Mouse (Mus musculus): ENCODE measurements around the gene Shroom2. TPM values are rescaled to one million over a fixed set of nuclear protein-coding genes. Genes with fewer than 3 reads are reported as not detected.

Shroom2 gene
- polyA plus RNA-seq, 2 experiments = 0.97 to 1.1 TPM

DNA sequence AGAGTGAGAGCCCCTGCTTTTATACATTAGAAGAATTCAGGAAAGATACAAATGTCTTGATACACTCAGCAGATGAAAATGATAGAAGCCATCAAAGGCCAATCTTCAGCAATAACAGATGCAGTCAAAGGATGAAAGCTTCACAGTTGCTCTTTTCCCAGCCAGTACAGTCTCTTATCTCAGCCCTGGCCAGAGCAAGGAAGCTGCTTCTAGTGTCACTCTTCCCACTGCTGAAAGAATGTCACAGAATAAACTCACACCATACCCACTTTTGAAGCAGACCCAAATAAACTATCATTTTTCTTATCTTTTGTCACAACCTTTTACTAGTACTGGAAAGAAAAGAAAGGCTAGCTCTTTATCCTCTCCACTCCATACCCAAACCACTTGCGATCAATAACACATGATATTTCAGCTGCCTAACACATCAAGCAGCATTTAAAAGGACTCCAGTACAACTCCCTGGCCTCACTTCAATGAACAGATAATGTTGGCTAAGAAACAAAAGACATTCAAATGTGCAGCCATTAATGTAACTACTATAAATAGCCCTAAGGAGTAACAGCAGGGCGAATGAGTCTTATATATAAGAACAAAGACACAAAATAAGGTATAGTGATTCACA is 90.0 kb downstream of the Shroom2 start:
- Histone ChIP-seq H3K27me3 (ENCODE audit: control insufficient read depth, insufficient read depth, low read length) (no peaks in the 10 kb centered on the region), H3K4me2 (ENCODE audit: low read depth) (no peak overlapping the region), H3K9me3 (ENCODE audit: control insufficient read depth, low read length) (no peaks in the 10 kb centered on the region), H3K4me1 (replicated peaks; ENCODE audit: control insufficient read depth in 2 of 2, insufficient read depth in 2 of 2, low read length in 1 of 2) (no peaks in the 10 kb centered on the region), H3K4me3 (ENCODE audit: insufficient read depth in 1 of 2, low read depth in 2 of 2, low read length in 2 of 2) (no peak overlapping the region), H3K27ac (no peak overlapping the region), H3K9ac (replicated peaks) (no peak overlapping the region), H3K36me3 (replicated peaks; ENCODE audit: control insufficient read depth, insufficient read depth, low read depth) (no peaks in the 10 kb centered on the region)
- no peak for DNase-seq (ENCODE audit: low read depth in 3 of 3, low spot score in 3 of 3)
- WGBS (ENCODE audit: insufficient replicate concordance) = 71% methylated on average over 2 of the region's 2 CpGs
- TF ChIP-seq EP300 (IDR thresholded peaks at IDR 0.05; ENCODE audit: low read depth) (no peak), CTCF (IDR thresholded peaks at IDR 0.05; ENCODE audit: low read depth) (no peak)
- no peak for ATAC-seq (ENCODE audit: insufficient read depth)

DNA sequence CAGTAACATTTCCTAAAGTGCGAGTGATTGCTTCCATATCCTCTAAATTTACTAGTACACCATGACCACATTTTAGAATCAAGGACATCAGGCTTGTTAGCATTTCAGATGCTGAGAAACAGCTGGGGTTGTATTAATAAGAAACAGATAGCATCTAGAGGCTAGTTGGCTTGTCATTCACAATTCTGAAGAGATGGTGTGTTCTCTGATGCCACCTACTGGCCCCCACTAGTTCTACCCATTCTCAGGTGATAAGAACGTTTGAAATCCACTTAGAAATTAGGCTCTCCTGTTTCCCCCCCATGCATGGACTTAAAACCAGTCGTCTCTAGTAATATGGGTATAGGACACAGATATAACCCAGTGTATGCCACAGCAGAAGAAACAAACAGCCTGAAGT is 92.9 kb downstream of the Shroom2 start:
- WGBS (ENCODE audit: insufficient replicate concordance) = 39% methylated on average over 3 of the region's 3 CpGs
- no peaks in the 10 kb centered on the region for H3K36me3 ChIP-seq (replicated peaks; ENCODE audit: control insufficient read depth, insufficient read depth, low read depth)
- H3K4me2 ChIP-seq (ENCODE audit: low read depth) = no peak overlapping the region
- H3K9me3 ChIP-seq (ENCODE audit: control insufficient read depth, low read length) = no peaks in the 10 kb centered on the region
- ATAC-seq (ENCODE audit: insufficient read depth) (no peak), DNase-seq (ENCODE audit: low read depth in 3 of 3, low spot score in 3 of 3) (no peak)
- no peak overlapping the region for H3K4me3 ChIP-seq (ENCODE audit: insufficient read depth in 1 of 2, low read depth in 2 of 2, low read length in 2 of 2)
- TF ChIP-seq CTCF (IDR thresholded peaks at IDR 0.05; ENCODE audit: low read depth) (no peak), EP300 (IDR thresholded peaks at IDR 0.05; ENCODE audit: low read depth) (no peak)
- no peak overlapping the region for H3K9ac ChIP-seq (replicated peaks)
- no peaks in the 10 kb centered on the region for H3K27me3 ChIP-seq (ENCODE audit: control insufficient read depth, insufficient read depth, low read length)
- H3K27ac ChIP-seq = no peak overlapping the region
- no peaks in the 10 kb centered on the region for H3K4me1 ChIP-seq (replicated peaks; ENCODE audit: control insufficient read depth in 2 of 2, insufficient read depth in 2 of 2, low read length in 1 of 2)

DNA sequence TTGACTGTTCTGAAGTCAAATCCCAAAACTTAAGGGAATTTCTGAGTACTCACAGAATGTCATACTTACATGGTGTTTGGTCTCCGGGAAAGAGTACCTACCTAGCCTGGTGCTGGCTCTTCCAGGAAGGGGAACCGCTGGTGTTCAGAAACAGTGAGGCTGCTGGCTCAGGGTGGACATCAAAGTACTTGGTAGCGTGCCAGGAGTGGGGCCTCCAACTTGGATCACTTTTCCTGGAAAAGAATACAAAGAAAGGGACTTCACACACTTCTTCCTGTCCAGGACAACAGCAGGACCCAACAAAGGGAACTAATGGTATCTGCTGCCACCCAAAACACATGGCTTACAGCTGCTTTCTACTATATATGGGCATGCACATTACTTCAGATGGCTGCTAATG is 95.8 kb downstream of the Shroom2 start:
- H3K36me3 ChIP-seq (replicated peaks; ENCODE audit: control insufficient read depth, insufficient read depth, low read depth) = no peaks in the 10 kb centered on the region
- no peak overlapping the region for H3K27ac ChIP-seq
- H3K9ac ChIP-seq (replicated peaks) = no peak overlapping the region
- H3K27me3 ChIP-seq (ENCODE audit: control insufficient read depth, insufficient read depth, low read length) = no peaks in the 10 kb centered on the region
- 76% methylated on average over 3 of the region's 3 CpGs for WGBS (ENCODE audit: insufficient replicate concordance)
- DNase-seq (ENCODE audit: low read depth in 3 of 3, low spot score in 3 of 3) (no peak), ATAC-seq (ENCODE audit: insufficient read depth) (no peak)
- no peak overlapping the region for H3K4me3 ChIP-seq (ENCODE audit: insufficient read depth in 1 of 2, low read depth in 2 of 2, low read length in 2 of 2)
- no peak overlapping the region for H3K4me2 ChIP-seq (ENCODE audit: low read depth)
- no peak for TF ChIP-seq EP300 (IDR thresholded peaks at IDR 0.05; ENCODE audit: low read depth)
- TF ChIP-seq CTCF (IDR thresholded peaks at IDR 0.05; ENCODE audit: low read depth) = no peak
- H3K9me3 ChIP-seq (ENCODE audit: control insufficient read depth, low read length) = no peaks in the 10 kb centered on the region
- no peaks in the 10 kb centered on the region for H3K4me1 ChIP-seq (replicated peaks; ENCODE audit: control insufficient read depth in 2 of 2, insufficient read depth in 2 of 2, low read length in 1 of 2)

DNA sequence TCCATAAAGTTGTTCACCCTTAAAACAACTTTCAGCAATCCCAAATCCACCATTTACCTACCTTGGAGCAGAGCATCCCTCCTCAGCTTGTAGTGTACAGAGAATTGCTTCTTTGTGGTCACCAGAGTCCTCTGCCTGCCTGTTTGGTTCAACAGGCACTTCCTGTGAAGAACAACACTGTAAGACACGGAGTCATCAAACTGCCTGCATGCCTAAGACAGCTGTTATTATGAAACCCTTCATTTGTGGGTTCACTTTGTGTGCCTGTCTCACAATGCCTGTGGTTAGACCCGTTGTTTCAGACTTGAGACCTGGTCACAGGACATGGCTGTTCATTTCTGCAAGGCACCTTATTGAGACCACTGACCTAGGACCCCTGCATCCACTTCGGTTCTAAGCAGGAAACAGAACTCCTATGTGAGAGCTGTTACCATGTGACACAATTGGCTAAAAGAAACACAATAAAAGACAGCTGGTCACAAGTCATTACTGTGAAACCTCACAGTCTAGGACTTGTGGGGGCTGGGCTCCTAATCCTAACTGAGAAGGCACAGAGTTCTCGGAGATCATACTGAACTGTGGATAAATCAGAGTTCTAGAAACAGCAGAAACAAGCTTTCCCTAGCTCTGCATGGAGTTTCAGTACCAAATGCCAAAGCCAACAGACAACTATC is 111.8 kb downstream of the Shroom2 start:
- H3K27me3 ChIP-seq (ENCODE audit: control insufficient read depth, insufficient read depth, low read length) = no peaks in the 10 kb centered on the region; the same call in 1 of the 2 replicates
- H3K27ac ChIP-seq = no peak overlapping the region
- DNase-seq (ENCODE audit: low read depth in 3 of 3, low spot score in 3 of 3) (no peak), ATAC-seq (ENCODE audit: insufficient read depth) (no peak)
- H3K4me2 ChIP-seq (ENCODE audit: low read depth) = no peak overlapping the region
- no peaks in the 10 kb centered on the region for H3K36me3 ChIP-seq (replicated peaks; ENCODE audit: control insufficient read depth, insufficient read depth, low read depth)
- WGBS (ENCODE audit: insufficient replicate concordance) = 36% methylated on average over 4 of the region's 4 CpGs
- H3K9me3 ChIP-seq (ENCODE audit: control insufficient read depth, low read length) = no peaks in the 10 kb centered on the region
- no peaks in the 10 kb centered on the region for H3K4me1 ChIP-seq (replicated peaks; ENCODE audit: control insufficient read depth in 2 of 2, insufficient read depth in 2 of 2, low read length in 1 of 2)
- no peak for TF ChIP-seq CTCF (IDR thresholded peaks at IDR 0.05; ENCODE audit: low read depth)
- no peak for TF ChIP-seq EP300 (IDR thresholded peaks at IDR 0.05; ENCODE audit: low read depth)
- H3K4me3 ChIP-seq (ENCODE audit: insufficient read depth in 1 of 2, low read depth in 2 of 2, low read length in 2 of 2) = no peak overlapping the region
- no peak overlapping the region for H3K9ac ChIP-seq (replicated peaks)

DNA sequence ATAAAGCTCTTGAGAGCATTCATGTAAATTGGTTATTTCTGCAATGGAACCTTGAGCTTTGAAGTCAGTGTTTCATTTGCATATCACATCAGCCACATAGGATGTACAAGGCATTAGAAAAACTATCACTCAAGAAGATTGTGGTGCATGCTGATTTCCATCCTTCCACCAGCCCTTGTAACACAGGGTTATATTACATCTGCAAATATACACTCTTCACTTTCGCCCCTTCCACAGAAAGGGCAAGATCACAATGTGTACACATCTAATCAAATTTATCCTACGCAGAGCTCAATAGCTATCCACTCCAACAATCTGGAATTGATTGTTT is 112.7 kb downstream of the Shroom2 start:
- WGBS (ENCODE audit: insufficient replicate concordance) = 71% methylated on average over 2 of the region's 2 CpGs
- no peak for ATAC-seq (ENCODE audit: insufficient read depth)

More for the DNA sequence above, 112.7 kb downstream of the Shroom2 start:
- Histone ChIP-seq H3K9me3 (ENCODE audit: control insufficient read depth, low read length) (no peaks in the 10 kb centered on the region), H3K4me1 (replicated peaks; ENCODE audit: control insufficient read depth in 2 of 2, insufficient read depth in 2 of 2, low read length in 1 of 2) (no peaks in the 10 kb centered on the region), H3K9ac (replicated peaks) (no peak overlapping the region), H3K36me3 (replicated peaks; ENCODE audit: control insufficient read depth, insufficient read depth, low read depth) (no peaks in the 10 kb centered on the region), H3K27me3 (ENCODE audit: control insufficient read depth, insufficient read depth, low read length) (no peaks in the 10 kb centered on the region; the same call in 1 of the 2 replicates), H3K4me2 (ENCODE audit: low read depth) (no peak overlapping the region), H3K27ac (no peak overlapping the region), H3K4me3 (ENCODE audit: insufficient read depth in 1 of 2, low read depth in 2 of 2, low read length in 2 of 2) (no peak overlapping the region)
- TF ChIP-seq EP300 (IDR thresholded peaks at IDR 0.05; ENCODE audit: low read depth) (no peak), CTCF (IDR thresholded peaks at IDR 0.05; ENCODE audit: low read depth) (no peak)
- DNase-seq (ENCODE audit: low read depth in 3 of 3, low spot score in 3 of 3) = no peak

All from liver, embryonic 14.5 days (tissue).